Mouse (Mus musculus) regulatory T cell (primary cell): ENCODE measurements around the gene Rere.
"Not testable (repeated sequence)": the region's sequence is repeated elsewhere in the genome, so short reads cannot be mapped to it uniquely, and the experiment has no call there.

Source experiments
- in situ Hi-C: fragments of 300-600 bp; cut with MboI, MseI; formaldehyde crosslinking; loops from one replicate; pipeline ENCODE4 v1.15.1; 2025; ENCODE audit warnings: high pct_unique_total_duplicates

The Rere gene

DNA sequence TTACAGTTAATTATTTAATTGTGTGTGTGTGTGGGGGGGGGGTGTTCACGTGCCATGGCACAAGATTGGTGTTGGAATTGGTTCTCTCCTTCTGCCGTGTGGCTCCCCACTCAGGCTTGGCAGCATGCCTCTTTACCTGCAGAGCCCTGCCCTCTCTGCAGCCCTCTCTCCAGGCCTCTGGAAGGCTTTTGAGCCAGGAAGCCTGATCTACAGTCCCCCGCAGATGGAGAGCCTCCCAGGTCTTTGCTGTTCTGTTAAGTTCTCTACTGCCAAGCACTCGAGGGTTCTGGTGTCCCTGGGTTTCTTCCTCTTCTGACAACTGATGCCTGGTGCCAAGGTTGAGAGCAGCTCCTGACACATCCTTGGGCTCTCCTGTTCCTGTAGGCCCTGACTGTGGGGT lies 27.0 kb upstream of the Rere start:
- in situ Hi-C loops = no loop called here

DNA sequence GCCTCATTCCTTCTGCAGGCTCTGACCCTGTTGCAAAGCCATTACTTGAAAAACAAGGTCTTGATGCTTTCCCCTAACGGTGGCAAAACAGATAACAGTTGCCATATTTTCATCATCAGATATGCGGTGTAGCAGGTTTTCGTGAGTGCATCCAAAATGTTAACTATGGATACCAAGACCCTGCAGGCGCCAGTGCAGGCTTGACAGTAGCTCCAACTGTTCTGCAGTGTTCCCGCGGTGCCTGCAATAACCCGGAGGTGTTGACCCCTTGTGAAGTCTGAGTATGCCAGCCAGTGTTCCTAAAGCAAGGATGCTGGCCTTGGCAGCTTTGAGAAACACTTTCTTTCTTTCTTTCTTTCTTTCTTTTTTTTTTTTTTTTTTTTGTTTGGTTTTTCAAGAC lies 26.3 kb upstream of the Rere start:
- in situ Hi-C loops = loop anchor here (5.0 kb wide), 1 partner anchor 212 kb away; no protein-coding TSS in a partner anchor

DNA sequence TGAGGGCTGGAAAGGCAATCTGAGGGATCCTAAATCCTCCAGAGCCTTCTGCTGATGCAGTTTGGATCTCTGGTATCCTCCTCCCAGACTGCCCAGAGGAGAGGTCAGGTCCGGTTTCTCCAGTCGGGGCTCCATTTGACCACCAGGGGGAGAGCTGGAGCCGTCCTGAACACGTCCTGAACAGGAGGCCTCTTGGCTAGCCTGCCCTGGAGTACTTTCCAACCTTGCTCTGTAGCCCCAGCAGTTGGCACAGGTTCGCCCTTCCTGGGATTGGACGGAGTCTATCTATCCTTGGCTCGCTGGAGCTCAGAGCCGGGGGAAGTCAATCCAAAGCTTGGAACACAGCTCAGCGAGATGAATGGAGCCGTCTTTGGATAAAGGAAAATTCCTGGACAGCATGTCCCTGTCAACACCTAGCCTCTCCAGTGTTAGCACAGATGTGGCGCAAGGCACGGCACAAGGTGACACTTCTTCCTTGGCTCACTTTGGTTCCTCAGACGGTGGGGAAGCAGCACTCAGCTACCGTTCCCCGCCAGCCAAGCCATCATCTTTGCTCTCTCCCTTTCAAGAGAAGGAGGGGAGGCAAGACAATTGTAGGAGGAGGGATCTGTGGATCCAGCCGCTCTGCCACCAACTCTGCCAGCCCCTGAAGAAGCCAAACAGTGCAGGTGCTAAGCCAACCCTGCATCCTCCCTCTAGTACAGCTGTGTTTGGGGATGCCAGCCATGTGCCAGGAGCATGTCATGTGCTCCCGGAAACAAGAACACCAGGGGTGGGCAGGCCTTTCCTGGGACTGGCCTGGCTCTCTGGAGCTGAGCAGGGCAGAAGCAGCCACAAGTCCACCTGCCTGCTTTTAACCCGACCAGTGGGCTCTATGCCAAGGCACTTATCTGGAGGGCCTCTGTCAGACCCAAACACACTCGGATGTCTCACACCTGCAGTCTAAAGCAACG lies 23.9 kb upstream of the Rere start:
- in situ Hi-C loops = loop anchor here (5.0 kb wide), 1 partner anchor 210 kb away; no protein-coding TSS in a partner anchor

DNA sequence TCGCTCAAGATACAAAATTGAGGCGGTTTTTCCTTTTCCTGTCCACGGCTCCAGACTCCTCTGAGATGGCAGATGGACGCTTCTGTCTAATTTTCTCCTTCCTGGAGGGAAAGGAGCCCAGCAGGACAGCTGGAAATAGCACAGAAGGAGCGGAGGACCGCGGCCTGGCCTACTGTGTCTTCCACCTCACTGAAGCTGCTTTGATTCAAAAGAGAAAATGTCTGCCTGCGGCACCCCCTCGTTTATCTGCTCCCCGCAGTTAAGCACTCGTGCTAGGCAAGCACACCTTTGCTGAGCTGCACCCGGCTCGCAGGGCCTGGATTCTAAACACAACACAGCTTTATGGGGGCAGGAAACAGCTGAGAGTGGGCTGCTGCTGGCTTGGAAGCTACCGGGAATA lies 23.1 kb upstream of the Rere start:
- in situ Hi-C loops = loop anchor here (5.0 kb wide), 1 partner anchor 209 kb away; no protein-coding TSS in a partner anchor

DNA sequence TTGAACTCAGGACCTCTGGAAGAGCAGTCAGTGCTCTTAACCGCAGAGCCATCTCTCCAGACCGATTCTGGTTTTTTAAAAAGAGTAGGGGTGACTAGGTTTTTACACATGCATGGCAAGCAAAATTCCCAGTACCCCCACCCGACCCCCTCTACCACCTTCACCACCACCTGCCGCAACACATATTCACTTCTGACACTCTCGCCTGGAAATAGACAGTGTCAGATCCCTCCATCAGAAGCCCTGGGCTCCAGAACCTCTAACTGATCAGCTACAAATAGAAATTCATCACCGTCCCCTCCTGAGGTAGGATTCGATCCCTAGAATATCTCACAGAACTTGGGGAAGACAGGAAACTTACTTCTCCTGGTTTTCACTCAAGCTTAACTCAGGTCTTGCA lies 21.9 kb upstream of the Rere start:
- in situ Hi-C loops = loop anchor here (5.0 kb wide), 1 partner anchor 208 kb away; no protein-coding TSS in a partner anchor

DNA sequence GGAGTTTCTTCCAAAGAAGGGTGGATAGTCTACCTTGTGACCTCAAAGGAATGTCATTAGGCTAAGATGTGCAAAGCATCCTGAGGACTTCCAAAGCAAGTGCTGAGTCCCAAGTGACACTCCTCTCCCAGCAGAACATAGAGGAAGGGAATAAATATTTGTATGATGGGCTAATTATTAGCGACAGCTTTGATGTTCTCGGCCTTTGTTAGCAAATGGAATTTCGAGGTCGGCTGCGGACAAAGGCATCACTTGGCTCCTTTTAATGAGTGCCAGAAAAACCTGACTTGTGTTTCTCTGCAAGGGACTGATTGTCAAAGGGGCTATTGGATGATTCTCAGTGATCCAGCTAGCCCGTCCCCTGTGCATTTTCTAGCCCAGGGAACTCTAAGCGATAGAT lies 21.3 kb upstream of the Rere start:
- in situ Hi-C loops = no loop called here

DNA sequence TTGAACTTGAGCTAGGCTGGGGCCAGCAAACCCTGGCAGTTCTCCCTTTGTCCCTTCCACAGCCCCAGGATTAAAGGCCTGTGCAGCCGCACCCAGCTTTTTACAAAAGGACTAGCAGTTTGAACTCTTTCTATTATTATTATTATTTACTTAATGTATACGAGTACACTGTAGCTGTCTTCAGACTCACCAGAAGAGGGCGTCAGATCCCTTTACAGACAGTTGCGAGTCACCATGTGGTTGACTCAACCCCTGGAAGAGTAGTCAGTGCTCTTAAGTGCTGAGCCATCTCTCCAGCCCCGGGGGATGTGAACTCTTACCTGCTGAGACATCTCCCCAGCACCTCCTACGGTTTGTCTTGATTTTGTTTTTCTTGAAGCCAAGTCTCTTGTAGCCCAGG lies 20.7 kb upstream of the Rere start:
- in situ Hi-C loops = no loop called here

DNA sequence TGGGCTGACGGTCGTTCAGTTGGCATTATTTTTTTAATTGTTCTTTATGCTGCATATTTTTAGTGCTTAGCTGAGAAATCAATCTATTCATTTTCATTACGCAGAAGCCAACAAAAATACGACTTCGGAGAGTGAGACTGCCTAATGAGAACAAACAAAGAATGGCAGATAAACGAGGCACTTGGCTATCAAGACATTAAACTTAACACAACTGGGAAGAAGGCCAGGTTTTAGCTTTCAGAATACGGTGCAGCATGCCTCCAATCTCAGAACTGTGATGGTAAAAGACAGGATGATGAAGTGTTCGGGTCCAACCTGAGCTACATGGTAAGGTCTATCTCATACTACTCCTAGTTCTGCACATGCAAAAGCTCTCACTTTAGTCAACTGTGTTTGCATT lies 19.1 kb upstream of the Rere start:
- in situ Hi-C loops = no loop called here

DNA sequence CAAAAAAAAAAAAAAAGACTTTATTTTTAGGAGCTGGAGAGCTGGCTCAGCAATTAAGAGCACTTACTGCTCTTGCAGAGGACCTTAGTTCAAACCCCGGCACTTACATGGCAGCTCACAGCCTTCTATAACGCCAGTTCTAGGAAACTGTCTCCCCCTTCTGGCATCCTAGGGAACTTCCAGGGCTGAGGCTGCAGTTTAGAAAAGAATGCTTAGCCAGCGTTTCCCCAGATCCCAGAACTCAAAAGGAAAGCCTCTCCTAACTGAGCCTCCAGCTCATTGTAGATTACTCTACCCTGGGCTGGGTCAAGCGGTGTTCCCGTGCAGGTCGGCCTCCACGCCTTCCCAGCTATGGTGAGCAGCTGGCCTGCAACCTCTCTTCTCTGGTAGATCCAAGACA lies 16.5 kb upstream of the Rere start:
- in situ Hi-C loops = no loop called here

DNA sequence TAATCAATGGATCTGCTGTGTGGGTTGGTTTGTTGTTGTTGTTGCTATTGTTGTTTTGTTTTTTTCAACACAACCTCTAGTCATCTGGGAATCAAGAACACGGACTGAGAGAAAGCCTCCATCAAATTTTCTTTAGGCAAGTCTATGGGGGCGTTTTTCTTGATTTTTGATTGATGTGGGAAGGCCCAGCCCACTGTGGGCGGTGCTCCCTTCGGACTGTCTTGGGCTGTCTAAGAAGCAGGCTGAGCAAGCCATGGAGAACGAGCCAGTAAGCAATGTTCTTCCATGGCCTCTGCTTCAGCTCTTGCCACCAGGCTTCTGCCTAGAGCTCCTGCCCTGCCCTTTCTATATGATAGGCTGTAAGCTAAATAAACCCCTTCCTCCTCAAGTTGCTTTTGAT lies 16.0 kb upstream of the Rere start:
- in situ Hi-C loops = no loop called here

DNA sequence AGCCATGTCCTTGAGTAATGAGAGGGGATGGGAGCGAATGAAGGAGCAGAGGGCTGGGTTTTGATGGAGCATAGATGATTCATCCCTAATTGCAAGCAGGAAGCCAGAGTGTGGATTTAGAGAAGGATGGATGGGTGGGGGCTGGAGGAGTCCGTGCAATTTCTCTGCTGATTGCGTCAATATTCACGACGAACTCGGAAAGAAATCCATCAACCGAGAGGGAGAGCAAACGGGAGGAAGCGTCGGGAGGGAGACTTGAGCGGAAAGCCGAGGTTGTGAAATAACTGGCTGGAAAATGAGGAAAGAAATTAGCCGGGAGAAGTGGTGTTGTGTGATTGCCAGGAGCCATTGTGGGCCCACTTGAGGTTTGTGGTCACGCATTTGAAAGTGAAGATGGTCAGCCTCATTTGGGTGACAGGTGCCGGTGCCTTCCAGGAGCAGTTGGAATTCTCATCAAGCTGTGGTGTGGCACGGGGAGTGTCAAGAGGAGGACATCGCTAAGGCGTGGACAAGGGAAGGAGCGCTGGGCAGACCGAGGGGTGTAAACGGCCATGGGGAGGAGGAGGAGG lies 14.7 kb upstream of the Rere start:
- in situ Hi-C loops = no loop called here

DNA sequence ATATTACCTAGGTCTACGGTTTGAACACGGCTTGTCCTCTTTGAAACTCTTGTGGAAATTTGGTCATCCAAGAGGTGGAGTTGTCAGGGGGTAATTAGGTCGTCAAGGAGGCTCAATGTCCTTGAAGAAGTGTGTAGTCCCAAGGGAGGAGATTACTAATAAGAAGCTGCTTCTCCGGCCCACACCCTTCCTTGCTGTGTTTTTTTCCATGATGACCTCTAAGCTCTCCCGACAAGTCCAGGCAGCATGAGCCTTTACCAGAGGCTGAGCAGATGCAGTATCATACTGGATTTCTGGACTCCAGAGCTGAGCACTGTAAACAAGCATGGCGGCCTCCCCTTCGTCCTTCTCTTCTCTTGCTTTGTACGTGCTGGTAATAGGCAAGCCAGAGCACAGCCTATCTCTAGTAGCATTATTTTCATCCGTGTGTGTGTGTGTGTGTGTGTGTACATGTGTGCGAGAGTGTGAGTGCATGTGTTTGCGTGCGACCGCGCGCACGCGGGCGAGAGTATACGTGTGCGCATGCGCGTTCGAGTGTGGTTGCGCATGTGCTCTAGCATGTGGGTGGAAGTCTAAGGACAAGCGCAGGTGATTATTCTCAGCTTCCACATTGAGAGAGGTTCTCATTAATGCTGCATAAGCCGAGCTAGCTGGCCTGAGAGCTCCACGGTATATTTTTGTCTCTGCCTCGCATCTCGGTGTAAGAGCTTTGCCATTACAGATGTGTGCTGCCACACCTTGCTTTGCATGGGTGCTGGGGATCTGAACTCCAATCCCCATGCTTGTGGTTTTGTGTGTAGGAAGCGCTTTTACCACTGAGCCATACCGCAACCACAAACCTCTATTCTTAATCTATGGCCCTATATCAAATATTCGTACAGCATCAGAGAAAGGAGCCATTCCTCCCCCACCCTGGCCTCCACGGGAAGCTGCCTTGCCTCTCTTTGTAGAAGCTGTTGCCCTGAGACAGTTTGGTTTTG lies 12.5 kb upstream of the Rere start:
- in situ Hi-C loops = no loop called here

DNA sequence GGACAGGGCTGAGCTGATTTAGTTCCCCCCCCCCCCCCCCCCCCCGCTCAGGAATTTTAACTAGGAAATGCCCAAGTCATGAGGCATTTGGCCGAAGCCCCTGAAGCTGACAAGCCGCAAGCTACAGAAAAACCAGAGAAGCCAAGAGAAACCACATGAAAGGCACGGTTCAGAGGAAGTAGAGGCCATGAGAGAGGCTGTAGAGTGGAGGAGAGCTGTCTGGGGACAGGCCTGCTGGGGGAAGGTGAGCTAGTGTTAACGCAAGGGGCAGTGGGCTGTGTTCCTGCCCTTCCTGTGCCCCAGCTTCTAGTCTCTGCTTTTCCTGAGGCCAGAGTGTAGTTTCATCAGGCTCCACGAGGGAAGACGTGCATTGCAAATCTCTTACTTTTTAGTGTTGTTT lies 11.8 kb upstream of the Rere start:
- in situ Hi-C loops = no loop called here

DNA sequence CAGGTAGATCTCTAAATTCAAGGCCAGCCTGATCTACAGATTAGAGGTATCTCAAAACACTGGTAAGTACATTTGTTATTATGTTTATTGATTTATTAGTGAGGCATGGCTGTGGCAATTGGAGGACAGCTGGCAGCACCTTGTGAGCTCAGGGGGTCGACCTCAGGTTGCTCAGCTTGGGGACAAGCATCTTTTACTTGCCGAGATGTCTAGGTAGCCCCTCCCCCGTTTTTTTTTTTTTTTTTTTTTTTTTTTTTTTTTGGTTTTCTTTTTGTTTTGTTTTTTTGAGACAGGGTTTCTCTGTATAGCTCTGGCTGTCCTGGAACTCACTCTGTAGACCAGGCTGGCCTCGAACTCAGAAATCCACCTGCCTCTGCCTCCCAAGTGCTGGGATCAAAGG lies 10.7 kb upstream of the Rere start:
- in situ Hi-C loops = not testable (repeated sequence)

DNA sequence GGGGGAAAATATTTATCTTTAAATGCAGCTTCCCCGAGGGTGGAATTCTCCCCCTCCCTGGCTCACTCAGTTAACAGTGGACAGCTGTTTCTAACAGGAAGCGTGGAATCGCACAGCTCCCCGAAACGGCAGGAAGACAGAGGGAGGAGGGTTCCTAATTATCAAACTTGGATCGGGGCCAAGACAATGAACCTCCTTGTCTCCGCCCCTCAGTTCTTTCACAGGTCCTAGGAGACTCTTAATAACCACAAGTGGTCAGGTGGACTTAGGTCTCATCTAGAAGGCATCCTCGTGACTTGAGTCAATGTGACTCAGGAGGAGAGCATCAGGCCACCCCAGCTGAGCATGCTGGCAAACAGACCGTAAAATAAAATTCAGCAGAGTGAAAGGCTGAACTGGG lies 8.7 kb upstream of the Rere start:
- in situ Hi-C loops = no loop called here

DNA sequence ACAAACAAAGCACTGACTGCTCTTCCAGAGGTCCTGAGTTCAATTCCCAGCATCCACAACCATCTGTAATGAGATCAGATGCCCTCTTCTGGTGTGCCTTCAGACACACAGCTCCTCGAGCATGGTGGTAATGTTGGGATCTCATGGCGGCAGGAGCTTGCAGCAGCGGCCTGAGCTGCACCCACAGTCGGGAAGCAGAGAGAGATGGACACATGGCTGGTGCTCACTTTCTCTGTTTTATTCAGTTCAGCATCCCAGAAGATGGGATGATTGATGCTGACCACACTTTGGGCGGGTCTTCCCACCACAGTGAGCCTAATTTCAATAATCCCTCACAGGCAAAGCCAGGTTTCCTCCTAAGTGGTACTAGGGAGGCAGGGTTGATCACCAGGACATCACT lies 5.9 kb upstream of the Rere start:
- in situ Hi-C loops = no loop called here

DNA sequence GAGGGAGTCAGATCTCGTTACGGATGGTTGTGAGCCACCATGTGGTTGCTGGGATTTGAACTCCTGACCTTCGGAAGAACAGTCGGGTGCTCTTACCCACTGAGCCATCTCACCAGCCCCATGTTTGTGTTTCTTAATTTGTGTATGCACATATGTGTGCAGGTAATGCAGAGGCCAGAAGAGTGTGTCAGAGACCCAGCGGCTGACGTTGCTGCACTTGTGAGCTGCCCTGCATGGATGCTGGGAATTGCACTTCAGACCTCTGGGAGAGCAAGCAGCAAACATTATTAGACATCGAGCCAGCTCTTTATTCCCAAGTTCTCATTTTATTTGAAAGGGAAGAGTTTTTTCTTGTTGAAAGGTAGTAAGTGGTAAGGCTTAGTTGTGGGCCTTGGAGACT lies 2.1 kb upstream of the Rere start:
- in situ Hi-C loops = not testable (repeated sequence)

DNA sequence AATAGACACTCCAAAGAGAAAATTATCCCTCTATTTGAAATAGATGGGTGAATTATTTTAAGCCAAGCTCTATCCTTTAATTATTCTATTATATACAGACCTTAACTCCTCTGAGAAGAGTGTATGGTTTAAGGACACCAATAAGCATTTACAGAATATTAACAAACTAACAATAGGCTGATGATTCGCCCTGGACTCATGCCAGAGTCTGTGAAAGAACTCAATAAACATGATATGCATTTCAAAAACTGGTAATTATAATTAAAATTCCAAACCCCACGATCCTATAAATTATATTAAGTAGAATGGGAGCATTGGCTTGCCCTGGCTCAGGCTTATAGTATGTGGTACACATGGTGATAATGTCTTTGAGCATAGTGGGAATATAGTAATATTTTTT lies 1.4 kb upstream of the Rere start:
- in situ Hi-C loops = no loop called here

DNA sequence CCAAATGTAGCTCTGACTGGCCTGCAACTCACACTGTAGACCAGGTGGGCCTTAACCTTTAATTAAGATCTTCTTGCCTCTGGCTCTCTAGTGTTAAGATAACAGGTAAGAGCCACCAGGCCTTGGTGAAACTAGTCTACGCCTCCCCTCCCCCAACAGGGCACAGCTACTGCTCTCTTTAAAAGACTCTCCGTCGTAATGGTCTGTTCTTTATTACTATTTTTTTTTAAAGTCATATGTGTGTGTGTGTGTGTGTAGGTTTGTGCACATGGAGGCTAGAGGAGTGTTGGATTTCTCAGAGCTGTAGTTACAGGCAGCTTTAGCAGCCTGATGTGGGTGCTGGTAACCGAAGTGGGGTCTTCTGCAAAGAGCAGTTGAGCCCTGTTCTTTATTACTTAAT lies 987 bp upstream of the Rere start:
- in situ Hi-C loops = no loop called here

DNA sequence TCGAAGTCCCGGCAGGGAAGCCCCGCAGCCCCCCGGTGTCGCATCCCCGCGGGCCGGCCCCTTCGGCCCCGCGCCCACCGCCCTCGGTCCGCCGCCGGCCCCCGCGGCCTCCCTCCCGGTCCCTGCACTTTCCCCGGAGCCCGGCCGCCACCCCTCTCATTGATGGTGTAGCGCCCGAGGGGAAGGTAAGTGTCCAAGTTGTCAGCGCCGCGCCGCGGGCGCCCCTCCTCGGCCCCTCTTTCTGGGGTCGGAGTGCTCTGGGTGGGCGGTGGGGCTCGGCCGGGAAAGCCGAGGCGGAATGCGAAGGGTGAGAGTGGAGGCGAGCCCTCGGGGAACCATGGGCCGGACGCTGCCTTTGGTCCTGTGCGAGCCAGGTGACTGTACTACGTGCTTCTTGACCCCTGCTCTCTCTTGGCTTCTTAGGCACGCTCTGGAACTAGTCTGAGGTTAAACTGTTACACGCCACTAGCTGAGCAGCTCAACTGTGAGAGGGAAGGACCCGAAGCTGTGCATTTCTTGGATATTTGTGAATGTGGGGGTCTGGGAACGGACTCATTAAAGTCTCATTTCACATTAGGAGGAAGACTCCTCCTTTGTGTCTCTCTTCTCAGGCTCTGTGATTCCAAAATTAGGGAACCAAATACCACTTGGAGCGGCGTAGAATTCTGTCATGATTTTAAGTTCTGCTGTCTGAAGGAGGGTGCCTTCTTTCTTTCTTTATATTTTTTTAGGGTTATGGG lies 615 bp downstream of the Rere start:
- in situ Hi-C loops = no loop called here

DNA sequence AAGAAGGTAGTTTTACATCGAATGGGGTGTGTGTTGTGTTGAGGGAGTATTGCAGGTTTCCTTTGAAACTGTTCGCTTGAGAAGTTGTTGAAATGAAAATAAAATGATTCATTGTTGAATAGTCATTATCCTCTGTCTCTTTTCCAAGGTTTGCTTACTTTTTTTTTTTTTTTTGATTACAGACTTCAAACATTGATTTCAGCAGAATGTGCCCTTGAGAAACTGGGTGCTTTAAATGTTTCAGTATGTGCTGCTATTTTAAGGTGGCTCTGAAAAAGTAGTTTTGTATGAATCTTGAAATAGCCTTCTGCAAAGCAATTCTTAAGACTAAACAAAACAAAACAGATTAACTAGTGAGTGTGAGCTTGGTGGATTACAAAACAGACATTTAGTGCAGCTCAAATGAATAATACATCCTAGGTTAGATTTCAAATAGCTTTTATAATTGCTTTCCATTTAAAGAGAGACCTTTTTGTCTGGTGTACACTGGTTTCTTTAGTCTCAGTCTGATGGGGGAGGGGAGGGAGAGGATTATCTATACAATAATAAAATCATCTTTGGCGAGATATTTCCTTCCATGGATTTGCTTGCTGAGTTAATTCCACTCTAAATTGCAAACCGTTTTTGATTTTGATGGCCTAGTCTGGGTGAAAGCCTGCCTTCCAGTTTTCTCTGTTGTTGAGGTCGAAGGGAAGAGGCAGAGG lies 1.3 kb downstream of the Rere start:
- in situ Hi-C loops = no loop called here
